Mouse (Mus musculus): Measurements from ENCODE around the gene Cdk5r2. TPM values are rescaled to one million over a fixed set of nuclear protein-coding genes. Genes with fewer than 3 reads are reported as not detected.

Cdk5r2 gene
- polyA plus RNA-seq, 1 experiment from 2014 or later, result 0.33 TPM

GRCm38 (mm10) chr1:74833255-74833654, 21.5 kb upstream of the Cdk5r2 start:
- H3K9ac ChIP-seq (replicated peaks; ENCODE audit: low read depth, low read length), result no peak overlapping the region
- H3K4me1 ChIP-seq (ENCODE audit: control insufficient read depth, insufficient read depth, low read length), result no peaks in the 10 kb centered on the region
- no peak overlapping the region for H3K4me3 ChIP-seq (ENCODE audit: low read depth, low read length)
- no peak overlapping the region for H3K4me2 ChIP-seq (replicated peaks; ENCODE audit: low read depth, low read length)
- H3K36me3 ChIP-seq (ENCODE audit: control insufficient read depth, insufficient read depth, low read length), result no peaks in the 10 kb centered on the region
- no peaks in the 10 kb centered on the region for H3K9me3 ChIP-seq (ENCODE audit: control insufficient read depth, low read depth, low read length)
- 81% methylated on average over 3 of the region's 3 CpGs for WGBS
- H3K27me3 ChIP-seq (ENCODE audit: control insufficient read depth, insufficient read depth, low read length), result no peaks in the 10 kb centered on the region
- H3K27ac ChIP-seq (ENCODE audit: low read length), result no peak overlapping the region
- no peak for ATAC-seq (ENCODE audit: insufficient number of reproducible peaks, insufficient read depth, low FRiP score, low read depth)

- Histone ChIP-seq H3K4me2 (replicated peaks; ENCODE audit: low read depth, low read length) (no peak overlapping the region), H3K27me3 (ENCODE audit: control insufficient read depth, insufficient read depth, low read length) (no peaks in the 10 kb centered on the region), H3K9ac (replicated peaks; ENCODE audit: low read depth, low read length) (no peak overlapping the region), H3K4me1 (ENCODE audit: control insufficient read depth, insufficient read depth, low read length) (no peaks in the 10 kb centered on the region), H3K9me3 (ENCODE audit: control insufficient read depth, low read depth, low read length) (no peaks in the 10 kb centered on the region), H3K27ac (ENCODE audit: low read length) (no peak overlapping the region), H3K36me3 (ENCODE audit: control insufficient read depth, insufficient read depth, low read length) (no peaks in the 10 kb centered on the region), H3K4me3 (ENCODE audit: low read depth, low read length) (no peak overlapping the region)
- no peak for ATAC-seq (ENCODE audit: insufficient number of reproducible peaks, insufficient read depth, low FRiP score, low read depth)
- 73% methylated on average over 5 of the region's 5 CpGs for WGBS
These were observed 11.6 kb upstream of the Cdk5r2 start for GRCm38 (mm10) chr1:74843090-74843489.

- WGBS, result 30% methylated on average over 9 of the region's 9 CpGs
- Histone ChIP-seq H3K27ac (ENCODE audit: low read length) (no peak overlapping the region), H3K4me3 (ENCODE audit: low read depth, low read length) (no peak overlapping the region), H3K9me3 (ENCODE audit: control insufficient read depth, low read depth, low read length) (no peaks in the 10 kb centered on the region), H3K9ac (replicated peaks; ENCODE audit: low read depth, low read length) (no peak overlapping the region), H3K27me3 (ENCODE audit: control insufficient read depth, insufficient read depth, low read length) (peaks cover 6% of the 10 kb centered on the region; the same call in 1 of the 2 replicates), H3K4me2 (replicated peaks; ENCODE audit: low read depth, low read length) (no peak overlapping the region), H3K4me1 (ENCODE audit: control insufficient read depth, insufficient read depth, low read length) (no peaks in the 10 kb centered on the region), H3K36me3 (ENCODE audit: control insufficient read depth, insufficient read depth, low read length) (no peaks in the 10 kb centered on the region)
- no peak for ATAC-seq (ENCODE audit: insufficient number of reproducible peaks, insufficient read depth, low FRiP score, low read depth)
These were observed 8.4 kb upstream of the Cdk5r2 start for GRCm38 (mm10) chr1:74846341-74846740.

GRCm38 (mm10) chr1:74848946-74849345, 5.8 kb upstream of the Cdk5r2 start:
- H3K4me3 ChIP-seq (ENCODE audit: low read depth, low read length), result no peak overlapping the region
- H3K9me3 ChIP-seq (ENCODE audit: control insufficient read depth, low read depth, low read length), result no peaks in the 10 kb centered on the region
- no peak overlapping the region for H3K9ac ChIP-seq (replicated peaks; ENCODE audit: low read depth, low read length)
- no peak overlapping the region for H3K4me2 ChIP-seq (replicated peaks; ENCODE audit: low read depth, low read length)
- H3K27me3 ChIP-seq (ENCODE audit: control insufficient read depth, insufficient read depth, low read length), result peaks cover 17% of the 10 kb centered on the region; the same call in 1 of the 2 replicates
- H3K27ac ChIP-seq (ENCODE audit: low read length), result no peak overlapping the region
- 67% methylated on average over 5 of the region's 5 CpGs for WGBS
- ATAC-seq (ENCODE audit: insufficient number of reproducible peaks, insufficient read depth, low FRiP score, low read depth), result no peak
- no peaks in the 10 kb centered on the region for H3K4me1 ChIP-seq (ENCODE audit: control insufficient read depth, insufficient read depth, low read length)
- H3K36me3 ChIP-seq (ENCODE audit: control insufficient read depth, insufficient read depth, low read length), result no peaks in the 10 kb centered on the region

- Histone ChIP-seq H3K4me3 (ENCODE audit: low read depth, low read length) (no peak overlapping the region), H3K9me3 (ENCODE audit: control insufficient read depth, low read depth, low read length) (no peaks in the 10 kb centered on the region), H3K4me2 (replicated peaks; ENCODE audit: low read depth, low read length) (no peak overlapping the region), H3K9ac (replicated peaks; ENCODE audit: low read depth, low read length) (no peak overlapping the region), H3K4me1 (ENCODE audit: control insufficient read depth, insufficient read depth, low read length) (peaks cover 1% of the 10 kb centered on the region; the same call in 1 of the 2 replicates), H3K27me3 (ENCODE audit: control insufficient read depth, insufficient read depth, low read length) (peaks cover 25% of the 10 kb centered on the region), H3K36me3 (ENCODE audit: control insufficient read depth, insufficient read depth, low read length) (no peaks in the 10 kb centered on the region), H3K27ac (ENCODE audit: low read length) (no peak overlapping the region)
- ATAC-seq (ENCODE audit: insufficient number of reproducible peaks, insufficient read depth, low FRiP score, low read depth), result no peak
- 12% methylated on average over 6 of the region's 6 CpGs for WGBS
These were observed 4.5 kb upstream of the Cdk5r2 start for GRCm38 (mm10) chr1:74850251-74850650.

- H3K27me3 ChIP-seq (ENCODE audit: control insufficient read depth, insufficient read depth, low read length), result peaks cover 34% of the 10 kb centered on the region
- H3K27ac ChIP-seq (ENCODE audit: low read length), result no peak overlapping the region
- no peak overlapping the region for H3K4me3 ChIP-seq (ENCODE audit: low read depth, low read length)
- no peaks in the 10 kb centered on the region for H3K9me3 ChIP-seq (ENCODE audit: control insufficient read depth, low read depth, low read length)
- H3K4me1 ChIP-seq (ENCODE audit: control insufficient read depth, insufficient read depth, low read length), result peaks cover 9% of the 10 kb centered on the region
- H3K36me3 ChIP-seq (ENCODE audit: control insufficient read depth, insufficient read depth, low read length), result no peaks in the 10 kb centered on the region
- no peak overlapping the region for H3K9ac ChIP-seq (replicated peaks; ENCODE audit: low read depth, low read length)
- H3K4me2 ChIP-seq (replicated peaks; ENCODE audit: low read depth, low read length), result no peak overlapping the region
- ATAC-seq (ENCODE audit: insufficient number of reproducible peaks, insufficient read depth, low FRiP score, low read depth), result no peak
- WGBS, result 12% methylated on average over 6 of the region's 6 CpGs
These were observed 3.5 kb upstream of the Cdk5r2 start for GRCm38 (mm10) chr1:74851001-74851775.

- Histone ChIP-seq H3K36me3 (ENCODE audit: control insufficient read depth, insufficient read depth, low read length) (no peaks in the 10 kb centered on the region), H3K4me1 (ENCODE audit: control insufficient read depth, insufficient read depth, low read length) (peaks cover 22% of the 10 kb centered on the region), H3K27ac (ENCODE audit: low read length) (no peak overlapping the region), H3K9me3 (ENCODE audit: control insufficient read depth, low read depth, low read length) (no peaks in the 10 kb centered on the region), H3K4me2 (replicated peaks; ENCODE audit: low read depth, low read length) (peak overlapping the region; percentile 80), H3K9ac (replicated peaks; ENCODE audit: low read depth, low read length) (no peak overlapping the region), H3K4me3 (ENCODE audit: low read depth, low read length) (peak overlapping the region; percentile 40), H3K27me3 (ENCODE audit: control insufficient read depth, insufficient read depth, low read length) (peaks cover 70% of the 10 kb centered on the region)
- 0% methylated on average over 41 of the region's 48 CpGs for WGBS
- ATAC-seq (ENCODE audit: insufficient number of reproducible peaks, insufficient read depth, low FRiP score, low read depth), result peak; percentile 7; the same call in 1 of the 2 replicates
These were observed 422 bp downstream of the Cdk5r2 start for GRCm38 (mm10) chr1:74855156-74855555.

GRCm38 (mm10) chr1:74855651-74856438, 1.1 kb downstream of the Cdk5r2 start:
- Histone ChIP-seq H3K4me3 (ENCODE audit: low read depth, low read length) (peak overlapping the region; percentile 40), H3K27ac (ENCODE audit: low read length) (no peak overlapping the region), H3K9me3 (ENCODE audit: control insufficient read depth, low read depth, low read length) (no peaks in the 10 kb centered on the region), H3K4me1 (ENCODE audit: control insufficient read depth, insufficient read depth, low read length) (peaks cover 22% of the 10 kb centered on the region), H3K27me3 (ENCODE audit: control insufficient read depth, insufficient read depth, low read length) (peaks cover 69% of the 10 kb centered on the region), H3K4me2 (replicated peaks; ENCODE audit: low read depth, low read length) (peak overlapping the region; percentile 80), H3K36me3 (ENCODE audit: control insufficient read depth, insufficient read depth, low read length) (no peaks in the 10 kb centered on the region), H3K9ac (replicated peaks; ENCODE audit: low read depth, low read length) (no peak overlapping the region)
- no peak for ATAC-seq (ENCODE audit: insufficient number of reproducible peaks, insufficient read depth, low FRiP score, low read depth)
- under 1% methylated on average over 73 of the region's 74 CpGs for WGBS

Measured in stomach, embryonic 14.5 days (tissue).